In the genomic region with DNA sequence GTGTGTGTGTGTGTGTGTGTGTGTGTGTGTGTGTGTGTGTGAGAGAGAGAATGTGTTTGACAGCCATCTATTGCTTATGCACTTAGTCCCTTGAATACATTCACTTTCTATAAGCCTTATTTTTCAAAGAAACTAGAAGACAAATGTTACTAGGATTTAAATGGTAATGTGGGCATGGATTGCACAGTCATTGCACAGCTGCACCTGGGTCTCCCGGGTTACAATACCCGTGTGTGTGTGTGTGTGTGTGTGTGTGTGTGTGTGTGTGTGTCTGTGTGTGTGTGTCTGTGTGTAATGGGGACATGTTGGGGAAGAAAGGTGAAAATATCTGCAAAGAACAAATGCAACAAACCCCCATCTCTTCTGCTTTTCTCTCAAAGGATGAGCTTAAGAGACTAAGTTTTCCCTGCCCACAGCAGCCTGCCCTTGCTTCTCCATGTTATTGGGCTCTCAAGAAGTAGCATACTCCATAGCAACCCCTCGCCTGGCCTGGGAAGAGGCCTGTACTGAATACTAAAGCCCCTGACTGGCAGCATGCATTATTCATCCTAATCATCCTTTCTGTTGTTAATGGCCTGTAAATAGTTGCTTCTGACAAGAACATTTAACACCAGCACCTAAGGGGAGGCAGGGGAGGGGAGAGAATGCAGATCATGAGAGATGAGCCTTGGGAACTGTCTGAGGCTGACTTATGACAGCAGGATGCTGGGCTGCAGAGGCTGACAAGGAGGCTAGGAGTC, we compare ENCODE assay signal across 17 mouse cellular contexts.
DNase-seq lines count a peak whose midpoint lies in the region; ATAC-seq and TF ChIP-seq lines count a peak whose summit lies in the region.
"Had no signal": no experiment of that assay in that cellular context is flagged by ENCODE, and none has a peak within 500 bp of the region (broad histone marks: within the 10 kb centered on the region; RNA-seq: fewer than 3 reads in every experiment).

No protein-coding gene starts in this region.

- H3K4me1 ChIP-seq in forebrain, postnatal 0 days (ENCODE audit: insufficient read depth), result no peaks in the 10 kb centered on the region; the same call in 1 of the 2 replicates
- peaks cover 3% of the 10 kb centered on the region for H3K4me1 ChIP-seq in midbrain, embryonic 11.5 days (ENCODE audit: control insufficient read depth, insufficient read depth, low read length)
- 0 out of 2 replicates have a peak, but pooled peaks cover 8% of the 10 kb centered on the region for H3K4me1 ChIP-seq in neural tube, embryonic 14.5 days (ENCODE audit: control insufficient read depth, insufficient read depth, low read length)
- H3K4me1 ChIP-seq: kidney, embryonic 15.5 days; limb, embryonic 12.5 days; stomach, embryonic 15.5 days had no signal

- intact Hi-C loops in left cerebral cortex, adult 2 months (cut with DNase I), result loop anchor here (10.0 kb wide), 1 partner anchor 601 kb away; a partner anchor contains a TSS

- WGBS in forebrain, postnatal 0 days, result 25% methylated on average over 3 of the region's 3 CpGs
- 16% methylated on average over 3 of the region's 3 CpGs for WGBS in midbrain, embryonic 11.5 days
- WGBS in neural tube, embryonic 14.5 days, result 22% methylated on average over 3 of the region's 3 CpGs

- no peak for TF ChIP-seq CTCF in forebrain, postnatal 0 days (IDR thresholded peaks at IDR 0.05; ENCODE audit: low read depth)
- no peak for TF ChIP-seq CTCF in left cerebral cortex, adult 2 months (IDR thresholded peaks at IDR 0.05)

- peak; percentile 66 for DNase-seq in embryo, embryonic 11 days
- peak; percentile 32 for DNase-seq in forebrain, postnatal 0 days
- peak; percentile 93 for DNase-seq in midbrain, embryonic 11.5 days (ENCODE audit: low spot score, missing footprints)
- no peak for DNase-seq in liver
- DNase-seq in left cerebral cortex, adult 2 months (ENCODE audit: extremely low spot score in 1 of 2, low spot score in 2 of 2), result no peak
- DNase-seq in testis, postnatal 10 days (ENCODE audit: low spot score), result no peak
- DNase-seq in frontal cortex, postnatal 25 days (ENCODE audit: low spot score in 2 of 2), result no peak
- DNase-seq: cerebellum, adult 9-11 months; layer of hippocampus, adult 9-11 months; liver, postnatal 0 days; right cerebral cortex, postnatal 4 days; thymus, postnatal 4 days had no signal

- H3K36me3 ChIP-seq in forebrain, postnatal 0 days (ENCODE audit: insufficient read depth), result no peaks in the 10 kb centered on the region
- H3K36me3 ChIP-seq in midbrain, embryonic 11.5 days (ENCODE audit: control insufficient read depth, insufficient read depth, low read length), result no peaks in the 10 kb centered on the region
- H3K36me3 ChIP-seq in neural tube, embryonic 14.5 days (ENCODE audit: control insufficient read depth, insufficient read depth, low read length), result no peaks in the 10 kb centered on the region
- H3K36me3 ChIP-seq: kidney, embryonic 15.5 days; limb, embryonic 12.5 days; stomach, embryonic 15.5 days had no signal

- ATAC-seq in forebrain, postnatal 0 days, result peak; percentile 80
- peak; percentile 97 for ATAC-seq in midbrain, embryonic 11.5 days (ENCODE audit: low FRiP score)
- peak; percentile 95 for ATAC-seq in neural tube, embryonic 14.5 days (ENCODE audit: low read depth)
- ATAC-seq: liver, postnatal 0 days had no signal

- H3K9me3 ChIP-seq in forebrain, postnatal 0 days (ENCODE audit: low read length), result no peaks in the 10 kb centered on the region
- H3K9me3 ChIP-seq in midbrain, embryonic 11.5 days (ENCODE audit: control insufficient read depth, low read length), result no peaks in the 10 kb centered on the region
- H3K9me3 ChIP-seq in neural tube, embryonic 14.5 days (ENCODE audit: control insufficient read depth, low read length), result no peaks in the 10 kb centered on the region
- H3K9me3 ChIP-seq: kidney, embryonic 15.5 days; limb, embryonic 12.5 days; stomach, embryonic 15.5 days had no signal

- H3K27me3 ChIP-seq in forebrain, postnatal 0 days (ENCODE audit: insufficient read depth, low read length), result no peaks in the 10 kb centered on the region
- no peaks in the 10 kb centered on the region for H3K27me3 ChIP-seq in midbrain, embryonic 11.5 days (ENCODE audit: control insufficient read depth, insufficient read depth, low read length)
- no peaks in the 10 kb centered on the region for H3K27me3 ChIP-seq in neural tube, embryonic 14.5 days (ENCODE audit: control insufficient read depth, insufficient read depth, low read length)
- H3K27me3 ChIP-seq: limb, embryonic 12.5 days; stomach, embryonic 15.5 days had no signal

- no peak overlapping the region for H3K4me2 ChIP-seq in forebrain, postnatal 0 days (ENCODE audit: low read depth)
- no peak overlapping the region for H3K4me2 ChIP-seq in midbrain, embryonic 11.5 days
- H3K4me2 ChIP-seq in neural tube, embryonic 14.5 days (ENCODE audit: low read depth, low read length), result no peak overlapping the region
- H3K4me2 ChIP-seq: heart, embryonic 11.5 days; kidney, embryonic 15.5 days; limb, embryonic 12.5 days; stomach, embryonic 15.5 days had no signal

- no peak overlapping the region for H3K9ac ChIP-seq in forebrain, postnatal 0 days
- no peak overlapping the region for H3K9ac ChIP-seq in midbrain, embryonic 11.5 days (ENCODE audit: low read length)
- no peak overlapping the region for H3K9ac ChIP-seq in neural tube, embryonic 14.5 days (replicated peaks; ENCODE audit: low read depth, low read length)
- H3K9ac ChIP-seq: kidney, embryonic 15.5 days; limb, embryonic 12.5 days; liver, postnatal 0 days; stomach, embryonic 15.5 days had no signal

- no peak overlapping the region for H3K27ac ChIP-seq in forebrain, postnatal 0 days (ENCODE audit: low read depth, low read length)
- H3K27ac ChIP-seq in midbrain, embryonic 11.5 days (ENCODE audit: low read depth, low read length), result peak overlapping the region; percentile 68
- H3K27ac ChIP-seq in neural tube, embryonic 14.5 days (ENCODE audit: low read depth, low read length), result peak overlapping the region; percentile 45; the same call in 1 of the 2 replicates
- no peak overlapping the region for H3K27ac ChIP-seq in left cerebral cortex, adult 2 months
- H3K27ac ChIP-seq: kidney, embryonic 15.5 days; limb, embryonic 12.5 days; stomach, embryonic 15.5 days had no signal

- H3K4me3 ChIP-seq in forebrain, postnatal 0 days (ENCODE audit: low read depth, low read length), result no peak overlapping the region
- no peak overlapping the region for H3K4me3 ChIP-seq in midbrain, embryonic 11.5 days (ENCODE audit: low read depth, low read length)
- H3K4me3 ChIP-seq in neural tube, embryonic 14.5 days (ENCODE audit: low read depth, low read length), result no peak overlapping the region
- H3K4me3 ChIP-seq in left cerebral cortex, adult 2 months, result no peak overlapping the region
- H3K4me3 ChIP-seq: kidney, embryonic 15.5 days; limb, embryonic 12.5 days; stomach, embryonic 15.5 days had no signal

Comparison
In these comparisons a context has a peak if more than half of its experiments do, and no peak if none do; other contexts are left out.
1. DNase-seq: peak in embryo, embryonic 11 days (single experiment), forebrain, postnatal 0 days (single experiment) and midbrain, embryonic 11.5 days (single experiment); none in liver (single experiment), left cerebral cortex, adult 2 months (0 of 2), testis, postnatal 10 days (single experiment) and frontal cortex, postnatal 25 days (0 of 2).
2. H3K27ac ChIP-seq: peak in midbrain, embryonic 11.5 days (single experiment) and neural tube, embryonic 14.5 days (single experiment); none in forebrain, postnatal 0 days (single experiment) and left cerebral cortex, adult 2 months (single experiment).
3. Peak in every context shown above with its lines, with median percentiles within 50 percentile points of each other: ATAC-seq.